8 mouse cellular contexts compared by ENCODE assay signal in the genomic region with DNA sequence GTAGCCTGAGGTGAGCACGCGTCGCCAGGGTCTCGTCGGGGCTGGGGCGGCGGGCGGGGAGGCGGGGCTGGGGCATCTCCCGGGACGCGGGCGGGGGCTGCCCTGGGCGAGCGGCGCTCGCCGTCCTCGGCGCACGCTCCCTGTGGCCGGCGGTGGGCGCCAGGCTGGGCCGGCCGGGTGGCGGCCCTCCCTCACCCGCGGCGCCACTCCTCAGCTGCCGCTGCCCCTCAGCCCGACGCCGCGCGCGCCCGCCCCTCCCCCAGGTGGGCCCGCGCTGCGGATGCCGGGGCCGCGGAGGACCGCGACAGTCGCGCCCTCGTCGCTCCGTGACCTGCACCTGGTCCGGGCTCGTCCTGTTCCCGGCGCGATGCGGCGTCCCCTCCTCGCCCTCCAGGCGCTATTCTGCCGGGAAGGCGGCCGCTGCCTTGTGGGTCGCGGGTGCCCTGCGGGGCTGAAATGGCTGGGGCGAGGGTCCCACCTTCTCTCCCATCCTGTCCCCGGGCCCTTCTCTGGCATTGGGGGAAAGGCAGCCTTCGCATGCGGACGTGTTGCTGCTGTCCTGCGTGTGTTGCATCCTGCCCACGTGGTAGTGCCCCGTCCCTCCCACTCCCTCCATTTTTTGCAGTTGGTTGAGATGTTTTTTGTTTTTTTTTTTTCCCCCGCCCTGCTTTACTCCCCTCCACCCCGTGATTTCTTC. TPM values are rescaled to one million over a fixed set of nuclear protein-coding genes. Genes with fewer than 3 reads are reported as not detected.
A peak's percentile ranks its signal among the peaks of the same experiment; 100 is the strongest.
DNase-seq lines count a peak whose midpoint lies in the region; ATAC-seq and TF ChIP-seq lines count a peak whose summit lies in the region.

No protein-coding gene starts in this region.

- TF ChIP-seq CTCF in forebrain, postnatal 0 days (IDR thresholded peaks at IDR 0.05; ENCODE audit: low read depth): no peak

- H3K9ac ChIP-seq in forebrain, postnatal 0 days: peak overlapping the region; percentile 92
- H3K9ac ChIP-seq in hindbrain, embryonic 12.5 days: peak overlapping the region; percentile 97
- peak overlapping the region; percentile 96 for H3K9ac ChIP-seq in limb, embryonic 11.5 days (ENCODE audit: low read length)

- H3K27ac ChIP-seq in forebrain, postnatal 0 days (ENCODE audit: low read depth, low read length): peak overlapping the region; percentile 96
- peak overlapping the region; percentile 99 for H3K27ac ChIP-seq in hindbrain, embryonic 12.5 days
- H3K27ac ChIP-seq in limb, embryonic 11.5 days (replicated peaks; ENCODE audit: low read depth, low read length): peak overlapping the region; percentile 97
- peak overlapping the region; percentile 99 for H3K27ac ChIP-seq in midbrain, embryonic 10.5 days (replicated peaks)

- H3K27me3 ChIP-seq in forebrain, postnatal 0 days (ENCODE audit: insufficient read depth, low read length): no peaks in the 10 kb centered on the region
- no peaks in the 10 kb centered on the region for H3K27me3 ChIP-seq in hindbrain, embryonic 12.5 days
- no peaks in the 10 kb centered on the region for H3K27me3 ChIP-seq in limb, embryonic 11.5 days (ENCODE audit: control insufficient read depth, insufficient read depth, low read length)
- no peaks in the 10 kb centered on the region for H3K27me3 ChIP-seq in midbrain, embryonic 10.5 days (ENCODE audit: low read depth, poor library complexity, severe bottlenecking)

- peaks cover 9% of the 10 kb centered on the region; the same call in 1 of the 2 replicates for H3K4me1 ChIP-seq in forebrain, postnatal 0 days (ENCODE audit: insufficient read depth)
- H3K4me1 ChIP-seq in hindbrain, embryonic 12.5 days: peaks cover 13% of the 10 kb centered on the region
- H3K4me1 ChIP-seq in limb, embryonic 11.5 days (ENCODE audit: control insufficient read depth, insufficient read depth, low read length): 0 out of 2 replicates have a peak, but pooled peaks cover 3% of the 10 kb centered on the region
- peaks cover 19% of the 10 kb centered on the region for H3K4me1 ChIP-seq in midbrain, embryonic 10.5 days

- no peaks in the 10 kb centered on the region for H3K9me3 ChIP-seq in forebrain, postnatal 0 days (ENCODE audit: low read length)
- H3K9me3 ChIP-seq in hindbrain, embryonic 12.5 days (replicated peaks): no peaks in the 10 kb centered on the region
- H3K9me3 ChIP-seq in limb, embryonic 11.5 days (ENCODE audit: control insufficient read depth, low read length): no peaks in the 10 kb centered on the region
- no peaks in the 10 kb centered on the region for H3K9me3 ChIP-seq in midbrain, embryonic 10.5 days (replicated peaks)

- peak; percentile 31 for DNase-seq in kidney, adult 11 months
- DNase-seq in kidney, postnatal 14 days: no peak
- DNase-seq in c-Kit-positive CD71-positive TER-119-positive erythroid progenitor cells, embryonic 14.5 days (ENCODE audit: low spot score): peak; percentile 27
- DNase-seq in forebrain, postnatal 0 days: peak; percentile 57
- DNase-seq in limb, embryonic 11.5 days (ENCODE audit: low spot score): peak; percentile 68
- peak; percentile 63 for DNase-seq in midbrain, embryonic 10.5 days (ENCODE audit: low spot score)
- DNase-seq in spleen, adult 12 weeks (ENCODE audit: low spot score): peak; percentile 34

- no peaks in the 10 kb centered on the region for H3K36me3 ChIP-seq in forebrain, postnatal 0 days (ENCODE audit: insufficient read depth)
- no peaks in the 10 kb centered on the region for H3K36me3 ChIP-seq in hindbrain, embryonic 12.5 days
- H3K36me3 ChIP-seq in limb, embryonic 11.5 days (ENCODE audit: control insufficient read depth, insufficient read depth, low read length): no peaks in the 10 kb centered on the region
- no peaks in the 10 kb centered on the region for H3K36me3 ChIP-seq in midbrain, embryonic 10.5 days

- peak overlapping the region; percentile 68 for H3K4me2 ChIP-seq in forebrain, postnatal 0 days (ENCODE audit: low read depth)
- H3K4me2 ChIP-seq in hindbrain, embryonic 12.5 days (replicated peaks): peak overlapping the region; percentile 78
- H3K4me2 ChIP-seq in limb, embryonic 11.5 days (ENCODE audit: low read depth, severe bottlenecking): peak overlapping the region; percentile 69

- peak; percentile 70 for ATAC-seq in forebrain, postnatal 0 days
- peak; percentile 53 for ATAC-seq in hindbrain, embryonic 12.5 days (ENCODE audit: low FRiP score)
- peak; percentile 67 for ATAC-seq in limb, embryonic 11.5 days (ENCODE audit: insufficient number of reproducible peaks, low FRiP score, low TSS enrichment, low read depth)

- H3K4me3 ChIP-seq in forebrain, postnatal 0 days (ENCODE audit: low read depth, low read length): peak overlapping the region; percentile 94
- H3K4me3 ChIP-seq in hindbrain, embryonic 12.5 days: peak overlapping the region; percentile 96
- H3K4me3 ChIP-seq in limb, embryonic 11.5 days (ENCODE audit: low read depth, low read length): peak overlapping the region; percentile 95
- H3K4me3 ChIP-seq in midbrain, embryonic 10.5 days: peak overlapping the region; percentile 97

- WGBS in forebrain, postnatal 0 days: 2% methylated on average over 44 of the region's 76 CpGs
- under 1% methylated on average over 61 of the region's 76 CpGs for WGBS in hindbrain, embryonic 12.5 days
- WGBS in limb, embryonic 11.5 days: under 1% methylated on average over 61 of the region's 76 CpGs
- under 1% methylated on average over 74 of the region's 76 CpGs for WGBS in midbrain, embryonic 10.5 days

RNA-seq across cellular contexts. Expression of gene Frg2f1, which starts 0.7 kb away (rescaled TPM):
- 14.2 and 36.5 TPM in 2 replicates for total RNA-seq in forebrain, postnatal 0 days (2014; rRNA removed)
- polyA plus RNA-seq in forebrain, postnatal 0 days (2015; fragmentation: Nextera tagmentation; extraction: Ambion mirVana): 9.0 and 11.3 TPM in 2 replicates
- 4.5 and 4.8 TPM in 2 replicates for polyA plus RNA-seq in hindbrain, embryonic 12.5 days (2016; fragmentation: Nextera tagmentation; extraction: Ambion mirVana)
- polyA plus RNA-seq in limb, embryonic 11.5 days (2014; fragmentation: Nextera tagmentation; extraction: Ambion mirVana): 2.3 and 3.4 TPM in 2 replicates
- polyA plus RNA-seq in midbrain, embryonic 10.5 days (2016; fragmentation: Nextera tagmentation; extraction: Ambion mirVana): 2.7 and 2.8 TPM in 2 replicates

RNA-seq across cellular contexts. Expression of gene Foxj3, which starts 3.2 kb away (rescaled TPM):
- 38.4 and 52.7 TPM in 2 replicates for total RNA-seq in forebrain, postnatal 0 days (2014; rRNA removed)
- polyA plus RNA-seq in forebrain, postnatal 0 days (2015; fragmentation: Nextera tagmentation; extraction: Ambion mirVana): 17.4 and 25.2 TPM in 2 replicates
- 27.3 and 29.0 TPM in 2 replicates for polyA plus RNA-seq in hindbrain, embryonic 12.5 days (2016; fragmentation: Nextera tagmentation; extraction: Ambion mirVana)
- 26.7 and 29.9 TPM in 2 replicates for polyA plus RNA-seq in limb, embryonic 11.5 days (2014; fragmentation: Nextera tagmentation; extraction: Ambion mirVana)
- 18.1 and 20.1 TPM in 2 replicates for polyA plus RNA-seq in midbrain, embryonic 10.5 days (2016; fragmentation: Nextera tagmentation; extraction: Ambion mirVana)

RNA-seq across cellular contexts. Expression of gene Rimkla, which starts 47.6 kb away (rescaled TPM):
- total RNA-seq in forebrain, postnatal 0 days (2014; rRNA removed): 22.8 and 28.4 TPM in 2 replicates
- 16.6 and 21.6 TPM in 2 replicates for polyA plus RNA-seq in forebrain, postnatal 0 days (2015; fragmentation: Nextera tagmentation; extraction: Ambion mirVana)
- 10.6 and 11.1 TPM in 2 replicates for polyA plus RNA-seq in hindbrain, embryonic 12.5 days (2016; fragmentation: Nextera tagmentation; extraction: Ambion mirVana)
- polyA plus RNA-seq in limb, embryonic 11.5 days (2014; fragmentation: Nextera tagmentation; extraction: Ambion mirVana): 0.67 and 1.2 TPM in 2 replicates
- 3.8 and 5.0 TPM in 2 replicates for polyA plus RNA-seq in midbrain, embryonic 10.5 days (2016; fragmentation: Nextera tagmentation; extraction: Ambion mirVana)
